Mouse (Mus musculus): ENCODE measurements around the gene Npnt. TPM values are rescaled to one million over a fixed set of nuclear protein-coding genes. Genes with fewer than 3 reads are reported as not detected.

Gene Npnt
- polyA plus RNA-seq (2014; fragmentation: Nextera tagmentation; extraction: Ambion mirVana), result 18.2 and 21.8 TPM in 2 replicates

DNA sequence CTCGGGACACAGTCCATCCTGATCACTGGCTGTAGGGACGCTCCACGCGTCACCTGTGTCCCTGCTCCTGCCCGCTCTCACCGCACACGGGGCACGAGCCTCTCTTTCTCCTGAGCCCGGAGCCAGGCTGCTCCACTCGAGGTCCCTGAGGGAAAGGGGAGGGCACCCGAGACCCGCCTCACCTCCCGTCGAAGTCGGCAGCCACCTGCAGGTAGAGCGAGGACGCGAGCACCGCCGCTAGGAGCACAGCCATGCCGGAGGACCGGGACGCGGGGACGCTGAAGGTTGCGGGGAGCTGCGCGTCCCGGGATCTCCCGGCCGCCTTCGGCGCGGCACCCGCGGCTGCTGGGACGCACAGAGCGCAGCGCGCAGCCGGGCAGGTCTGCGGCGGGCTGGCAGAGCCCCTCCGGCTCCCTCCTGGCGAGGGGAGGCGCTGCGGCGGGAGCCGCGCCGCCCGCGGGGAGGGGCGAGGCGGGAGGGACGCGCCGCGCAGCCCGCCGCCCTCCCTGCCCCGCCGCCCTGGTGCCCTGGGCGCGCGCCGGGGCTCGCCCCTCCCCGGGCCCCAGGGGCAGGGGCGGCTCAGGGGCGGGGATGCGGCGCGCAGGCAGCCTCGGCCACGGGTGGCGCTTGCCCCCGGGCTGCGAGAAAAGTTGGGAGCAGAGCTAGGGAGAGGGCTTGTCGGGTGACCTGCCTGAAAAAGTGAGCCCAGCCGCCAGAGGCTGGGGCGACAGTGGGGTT, at the start of gene Npnt:
Gene Npnt, minus strand, starts transcription at position 501 of the 738 bp plus-strand sequence.
- Histone ChIP-seq H3K9ac (ENCODE audit: low read length) (peak within 1 kb of the TSS; percentile 74), H3K4me3 (ENCODE audit: control insufficient read depth in 1 of 2, insufficient read depth in 1 of 2, low read depth in 1 of 2, low read length in 2 of 2) (peak within 1 kb of the TSS; percentile 79 to 82), H3K4me1 (ENCODE audit: control insufficient read depth in 2 of 2, insufficient read depth in 2 of 2, low read length in 2 of 2) (peaks cover 5 to 8% of the 10 kb centered on the region in 2 experiments), H3K36me3 (ENCODE audit: control insufficient read depth, insufficient read depth, low read length) (no peaks in the 10 kb centered on the region), H3K9me3 (ENCODE audit: control insufficient read depth, low read length) (no peaks in the 10 kb centered on the region), H3K27ac (replicated peaks in 1 of 2; ENCODE audit: control insufficient read depth in 1 of 2, insufficient read depth in 1 of 2, low read depth in 2 of 2, low read length in 2 of 2) (no peak within 1 kb of the TSS), H3K27me3 (ENCODE audit: control insufficient read depth, insufficient read depth, low read length) (0 out of 2 replicates have a peak, but pooled peaks cover 3% of the 10 kb centered on the region), H3K4me2 (ENCODE audit: low read length) (peak within 1 kb of the TSS; percentile 100)
- ATAC-seq (ENCODE audit: insufficient number of reproducible peaks, insufficient read depth, low FRiP score, low read depth), result peak; percentile 76
- 1% methylated on average over 59 of the region's 82 CpGs for WGBS

DNA sequence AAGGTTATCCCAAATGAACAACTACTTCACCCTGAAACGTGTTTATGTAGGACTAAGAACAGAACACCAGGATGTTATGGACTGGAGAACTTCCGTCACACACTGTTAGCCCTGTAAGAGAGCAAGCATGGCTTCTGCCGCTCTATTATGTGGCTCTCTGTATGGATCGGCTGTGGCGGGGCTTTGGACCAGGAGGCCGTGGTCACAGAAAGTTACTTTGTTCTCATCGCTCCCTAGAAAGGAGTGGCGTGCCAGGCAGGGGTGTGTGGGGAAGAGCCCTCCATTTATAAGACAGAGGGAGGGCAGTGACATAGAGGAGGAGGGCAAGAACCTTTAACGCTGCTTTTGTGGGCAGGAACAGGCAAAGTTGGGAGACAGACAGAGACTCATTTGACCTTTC, 46.2 kb upstream of the Npnt start:
- ATAC-seq (ENCODE audit: insufficient number of reproducible peaks, insufficient read depth, low FRiP score, low read depth), result no peak
- Histone ChIP-seq H3K4me3 (ENCODE audit: control insufficient read depth in 1 of 2, insufficient read depth in 1 of 2, low read depth in 1 of 2, low read length in 2 of 2) (no peak overlapping the region), H3K9ac (ENCODE audit: low read length) (no peak overlapping the region), H3K9me3 (ENCODE audit: control insufficient read depth, low read length) (no peaks in the 10 kb centered on the region), H3K27ac (replicated peaks in 1 of 2; ENCODE audit: control insufficient read depth in 1 of 2, insufficient read depth in 1 of 2, low read depth in 2 of 2, low read length in 2 of 2) (no peak overlapping the region), H3K4me1 (ENCODE audit: control insufficient read depth in 2 of 2, insufficient read depth in 2 of 2, low read length in 2 of 2) (no peaks in the 10 kb centered on the region), H3K4me2 (ENCODE audit: low read length) (no peak overlapping the region), H3K27me3 (ENCODE audit: control insufficient read depth, insufficient read depth, low read length) (no peaks in the 10 kb centered on the region), H3K36me3 (ENCODE audit: control insufficient read depth, insufficient read depth, low read length) (peaks cover 13% of the 10 kb centered on the region)
- WGBS, result 87% methylated on average over 9 of the region's 9 CpGs

DNA sequence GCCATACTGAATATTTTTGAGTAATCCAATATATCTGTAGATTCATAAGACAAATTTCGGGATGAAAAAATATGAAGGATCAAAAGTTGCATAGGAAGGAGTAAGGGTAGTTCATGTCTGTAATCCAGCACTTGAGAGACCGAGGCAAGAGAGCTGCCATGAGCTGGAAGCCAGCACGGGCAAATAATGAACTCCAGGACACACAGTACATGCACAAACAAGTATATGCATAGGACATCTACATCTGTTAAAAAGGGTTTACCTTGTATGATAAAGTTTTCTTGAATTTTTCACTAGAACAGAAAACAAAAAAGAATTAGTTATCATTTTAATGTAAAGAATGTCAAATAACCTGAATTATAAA, 45.8 kb upstream of the Npnt start:
- Histone ChIP-seq H3K27ac (replicated peaks in 1 of 2; ENCODE audit: control insufficient read depth in 1 of 2, insufficient read depth in 1 of 2, low read depth in 2 of 2, low read length in 2 of 2) (no peak overlapping the region), H3K9ac (ENCODE audit: low read length) (no peak overlapping the region), H3K4me2 (ENCODE audit: low read length) (no peak overlapping the region), H3K9me3 (ENCODE audit: control insufficient read depth, low read length) (no peaks in the 10 kb centered on the region), H3K27me3 (ENCODE audit: control insufficient read depth, insufficient read depth, low read length) (no peaks in the 10 kb centered on the region), H3K36me3 (ENCODE audit: control insufficient read depth, insufficient read depth, low read length) (peaks cover 13% of the 10 kb centered on the region), H3K4me3 (ENCODE audit: control insufficient read depth in 1 of 2, insufficient read depth in 1 of 2, low read depth in 1 of 2, low read length in 2 of 2) (no peak overlapping the region), H3K4me1 (ENCODE audit: control insufficient read depth in 2 of 2, insufficient read depth in 2 of 2, low read length in 2 of 2) (no peaks in the 10 kb centered on the region)
- no peak for ATAC-seq (ENCODE audit: insufficient number of reproducible peaks, insufficient read depth, low FRiP score, low read depth)
- 84% methylated on average over 3 of the region's 3 CpGs for WGBS

DNA sequence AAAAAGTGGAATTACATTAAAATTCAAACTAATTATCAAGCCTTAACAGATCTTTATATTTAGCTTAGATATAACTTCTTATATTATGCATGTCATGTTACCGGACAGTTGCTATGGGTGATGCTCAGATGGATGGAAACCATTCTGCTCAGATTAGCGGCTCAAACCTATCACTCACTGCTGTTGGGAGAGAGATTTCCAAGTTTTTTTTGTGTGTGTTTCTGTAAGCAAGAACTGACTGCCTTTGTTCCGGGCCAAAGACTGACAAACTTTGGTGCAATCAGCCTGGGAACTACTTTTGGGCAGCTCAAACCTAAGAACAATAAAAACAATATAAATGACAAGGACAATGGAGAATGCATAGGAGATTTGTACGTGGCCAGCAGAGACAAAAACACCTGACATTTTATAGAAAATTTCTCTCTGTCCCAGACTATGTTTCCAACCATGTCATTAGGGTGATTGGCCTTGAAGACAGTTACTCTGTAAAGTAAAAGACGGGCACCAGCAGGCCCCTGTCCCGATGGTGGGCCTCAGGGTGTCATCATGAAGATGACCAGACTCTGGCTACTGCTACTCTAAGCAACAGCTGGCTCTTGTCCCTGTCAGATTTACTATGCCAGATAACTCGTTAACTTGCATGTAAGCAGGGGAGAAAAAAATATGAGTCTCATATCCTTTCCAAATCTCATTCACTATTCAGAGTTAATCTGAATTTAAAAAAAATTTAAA, 45.2 kb upstream of the Npnt start:
- Histone ChIP-seq H3K4me2 (ENCODE audit: low read length) (no peak overlapping the region), H3K9ac (ENCODE audit: low read length) (no peak overlapping the region), H3K4me1 (ENCODE audit: control insufficient read depth in 2 of 2, insufficient read depth in 2 of 2, low read length in 2 of 2) (no peaks in the 10 kb centered on the region), H3K4me3 (ENCODE audit: control insufficient read depth in 1 of 2, insufficient read depth in 1 of 2, low read depth in 1 of 2, low read length in 2 of 2) (no peak overlapping the region), H3K27me3 (ENCODE audit: control insufficient read depth, insufficient read depth, low read length) (no peaks in the 10 kb centered on the region), H3K36me3 (ENCODE audit: control insufficient read depth, insufficient read depth, low read length) (peaks cover 13% of the 10 kb centered on the region), H3K9me3 (ENCODE audit: control insufficient read depth, low read length) (no peaks in the 10 kb centered on the region), H3K27ac (replicated peaks in 1 of 2; ENCODE audit: control insufficient read depth in 1 of 2, insufficient read depth in 1 of 2, low read depth in 2 of 2, low read length in 2 of 2) (no peak overlapping the region)
- ATAC-seq (ENCODE audit: insufficient number of reproducible peaks, insufficient read depth, low FRiP score, low read depth), result no peak
- WGBS, result 73% methylated on average over 7 of the region's 7 CpGs

DNA sequence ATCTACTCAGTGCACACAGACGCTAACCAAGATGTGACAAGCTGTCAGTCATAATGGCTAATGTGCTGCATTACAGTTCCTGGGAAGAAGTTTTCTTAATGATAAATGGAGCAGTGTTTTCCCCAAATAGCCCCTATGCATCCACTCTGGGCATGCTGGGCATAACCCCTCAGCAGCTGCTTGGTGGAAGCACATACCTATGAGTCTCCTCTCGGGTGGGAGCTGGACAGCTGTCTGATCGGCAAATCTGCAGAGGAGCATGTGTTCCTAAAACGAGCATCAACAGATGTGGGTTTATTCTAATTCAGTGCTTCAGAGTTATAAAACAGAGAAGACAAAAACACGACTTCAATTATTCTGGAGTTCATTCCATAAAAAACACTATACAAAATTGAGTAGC, 36.1 kb upstream of the Npnt start:
- H3K4me2 ChIP-seq (ENCODE audit: low read length), result no peak overlapping the region
- no peak overlapping the region for H3K9ac ChIP-seq (ENCODE audit: low read length)
- no peaks in the 10 kb centered on the region for H3K9me3 ChIP-seq (ENCODE audit: control insufficient read depth, low read length)
- no peak for ATAC-seq (ENCODE audit: insufficient number of reproducible peaks, insufficient read depth, low FRiP score, low read depth)
- 77% methylated on average over 5 of the region's 5 CpGs for WGBS
- no peaks in the 10 kb centered on the region for H3K27me3 ChIP-seq (ENCODE audit: control insufficient read depth, insufficient read depth, low read length)
- H3K4me3 ChIP-seq (ENCODE audit: control insufficient read depth in 1 of 2, insufficient read depth in 1 of 2, low read depth in 1 of 2, low read length in 2 of 2), result no peak overlapping the region
- H3K4me1 ChIP-seq (ENCODE audit: control insufficient read depth in 2 of 2, insufficient read depth in 2 of 2, low read length in 2 of 2), result no peaks in the 10 kb centered on the region
- no peak overlapping the region for H3K27ac ChIP-seq (replicated peaks in 1 of 2; ENCODE audit: control insufficient read depth in 1 of 2, insufficient read depth in 1 of 2, low read depth in 2 of 2, low read length in 2 of 2)
- peaks cover 4% of the 10 kb centered on the region; the same call in 1 of the 2 replicates for H3K36me3 ChIP-seq (ENCODE audit: control insufficient read depth, insufficient read depth, low read length)

DNA sequence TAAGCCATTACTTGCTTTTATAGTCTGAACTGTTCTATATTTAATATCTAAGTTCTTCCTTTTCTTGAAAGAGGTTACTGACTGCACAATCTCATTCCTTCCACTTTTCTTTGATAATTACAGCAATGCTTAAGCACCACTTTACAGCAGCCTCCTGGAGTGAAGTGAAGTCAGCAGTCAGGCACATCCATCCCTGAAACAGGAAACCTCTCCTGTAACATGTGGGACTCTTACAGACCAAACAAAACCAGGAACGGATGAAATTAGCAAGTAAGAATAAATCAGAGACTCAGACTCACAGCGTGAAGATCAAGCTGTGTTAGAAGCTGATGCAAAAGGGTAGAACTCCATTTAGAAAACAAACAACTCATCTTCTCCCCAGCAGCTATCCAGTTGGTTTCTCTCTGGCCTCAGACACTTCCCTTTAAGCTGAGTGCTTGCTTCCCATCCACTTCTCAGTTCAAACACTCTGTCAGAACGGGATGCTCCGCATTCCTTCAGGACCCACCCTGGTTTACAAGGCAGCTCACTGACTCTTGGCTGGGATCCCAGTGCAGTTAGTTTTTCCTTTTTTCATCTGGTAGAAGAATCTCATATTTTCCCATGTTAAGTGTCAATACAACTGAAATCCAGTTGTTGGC, 33.9 kb upstream of the Npnt start:
- Histone ChIP-seq H3K27me3 (ENCODE audit: control insufficient read depth, insufficient read depth, low read length) (no peaks in the 10 kb centered on the region), H3K9me3 (ENCODE audit: control insufficient read depth, low read length) (no peaks in the 10 kb centered on the region), H3K36me3 (ENCODE audit: control insufficient read depth, insufficient read depth, low read length) (peaks cover 6% of the 10 kb centered on the region; the same call in 1 of the 2 replicates), H3K9ac (ENCODE audit: low read length) (no peak overlapping the region), H3K4me3 (ENCODE audit: control insufficient read depth in 1 of 2, insufficient read depth in 1 of 2, low read depth in 1 of 2, low read length in 2 of 2) (no peak overlapping the region), H3K27ac (replicated peaks in 1 of 2; ENCODE audit: control insufficient read depth in 1 of 2, insufficient read depth in 1 of 2, low read depth in 2 of 2, low read length in 2 of 2) (no peak overlapping the region), H3K4me2 (ENCODE audit: low read length) (no peak overlapping the region), H3K4me1 (ENCODE audit: control insufficient read depth in 2 of 2, insufficient read depth in 2 of 2, low read length in 2 of 2) (no peaks in the 10 kb centered on the region)
- 11% methylated on average over 4 of the region's 4 CpGs for WGBS
- no peak for ATAC-seq (ENCODE audit: insufficient number of reproducible peaks, insufficient read depth, low FRiP score, low read depth)

DNA sequence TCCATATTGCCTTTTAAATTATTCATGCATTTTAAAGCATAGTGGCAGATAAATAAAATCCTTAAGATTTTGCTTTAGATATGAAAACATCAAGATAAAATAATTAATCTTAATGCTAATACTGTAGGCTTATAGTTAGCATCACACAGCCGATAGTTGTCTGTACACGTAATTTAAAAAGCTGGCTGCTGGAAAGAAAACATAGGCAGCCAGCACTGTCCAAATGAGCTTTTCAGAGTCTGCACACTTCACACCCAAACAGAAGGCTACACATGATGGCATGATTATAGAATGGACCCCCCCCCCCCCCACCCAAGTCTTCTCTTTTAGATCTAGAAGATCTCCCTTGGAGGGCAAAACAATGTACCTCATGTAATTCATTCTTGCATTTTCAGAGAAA, 31.9 kb upstream of the Npnt start:
- 95% methylated on average over 2 of the region's 2 CpGs for WGBS
- H3K4me1 ChIP-seq (ENCODE audit: control insufficient read depth in 2 of 2, insufficient read depth in 2 of 2, low read length in 2 of 2), result no peaks in the 10 kb centered on the region
- no peaks in the 10 kb centered on the region for H3K27me3 ChIP-seq (ENCODE audit: control insufficient read depth, insufficient read depth, low read length)
- H3K36me3 ChIP-seq (ENCODE audit: control insufficient read depth, insufficient read depth, low read length), result peaks cover 4% of the 10 kb centered on the region; the same call in 1 of the 2 replicates
- no peak overlapping the region for H3K9ac ChIP-seq (ENCODE audit: low read length)
- H3K4me3 ChIP-seq (ENCODE audit: control insufficient read depth in 1 of 2, insufficient read depth in 1 of 2, low read depth in 1 of 2, low read length in 2 of 2), result no peak overlapping the region
- ATAC-seq (ENCODE audit: insufficient number of reproducible peaks, insufficient read depth, low FRiP score, low read depth), result no peak
- H3K9me3 ChIP-seq (ENCODE audit: control insufficient read depth, low read length), result no peaks in the 10 kb centered on the region
- H3K4me2 ChIP-seq (ENCODE audit: low read length), result no peak overlapping the region
- H3K27ac ChIP-seq (replicated peaks in 1 of 2; ENCODE audit: control insufficient read depth in 1 of 2, insufficient read depth in 1 of 2, low read depth in 2 of 2, low read length in 2 of 2), result no peak overlapping the region

Measured in heart, embryonic 14.5 days (tissue).